Mouse (Mus musculus): ENCODE results near the gene Gipc3. TPM values are rescaled to one million over a fixed set of nuclear protein-coding genes. Genes with fewer than 3 reads are reported as not detected.

Gene Gipc3
- total RNA-seq, 2 experiments from 2014 or later: 5.9 TPM

- peak; percentile 67 for DNase-seq
- intact Hi-C loops (cut with DNase I): loop anchor here (1.0 kb wide), 1 partner anchor 15 kb away; no protein-coding TSS in a partner anchor
Observed at GRCm38 (mm10) chr10:81304597-81305238, 38.3 kb downstream of the Gipc3 start.

- no peak for DNase-seq
- intact Hi-C loops (cut with DNase I): no loop called here
Observed at GRCm38 (mm10) chr10:81303761-81304160, 39.3 kb downstream of the Gipc3 start.

GRCm38 (mm10) chr10:81303258-81303657 is 39.8 kb downstream of the Gipc3 start:
- intact Hi-C loops (cut with DNase I): no loop called here
- DNase-seq: no peak

GRCm38 (mm10) chr10:81302781-81303218 is 40.3 kb downstream of the Gipc3 start:
- intact Hi-C loops (cut with DNase I): no loop called here
- DNase-seq: no peak

- DNase-seq: no peak
- intact Hi-C loops (cut with DNase I): no loop called here
Observed at GRCm38 (mm10) chr10:81302288-81302687, 40.8 kb downstream of the Gipc3 start.

GRCm38 (mm10) chr10:81301321-81301720 is 41.7 kb downstream of the Gipc3 start:
- intact Hi-C loops (cut with DNase I): no loop called here
- DNase-seq: no peak

- intact Hi-C loops (cut with DNase I): no loop called here
- no peak for DNase-seq
Observed at GRCm38 (mm10) chr10:81300352-81300907, 42.6 kb downstream of the Gipc3 start.

GRCm38 (mm10) chr10:81299585-81300351 is 43.3 kb downstream of the Gipc3 start:
- intact Hi-C loops (cut with DNase I): no loop called here
- DNase-seq: no peak

GRCm38 (mm10) chr10:81298369-81299100 is 44.5 kb downstream of the Gipc3 start:
- DNase-seq: no peak
- intact Hi-C loops (cut with DNase I): no loop called here

- peak; percentile 62 to 72 for DNase-seq
- intact Hi-C loops (cut with DNase I): no loop called here
Observed at GRCm38 (mm10) chr10:81297845-81298244, 45.2 kb downstream of the Gipc3 start.

- intact Hi-C loops (cut with DNase I): no loop called here
- no peak for DNase-seq
Observed at GRCm38 (mm10) chr10:81297246-81297645, 45.8 kb downstream of the Gipc3 start.

GRCm38 (mm10) chr10:81295185-81295584 is 47.9 kb downstream of the Gipc3 start:
- intact Hi-C loops (cut with DNase I): no loop called here
- DNase-seq: no peak

GRCm38 (mm10) chr10:81294442-81294841 is 48.6 kb downstream of the Gipc3 start:
- no peak for DNase-seq
- intact Hi-C loops (cut with DNase I): no loop called here

- DNase-seq: no peak
- intact Hi-C loops (cut with DNase I): loop anchor here (2.0 kb wide), 1 partner anchor 25 kb away; no protein-coding TSS in a partner anchor
Observed at GRCm38 (mm10) chr10:81293334-81294030, 49.6 kb downstream of the Gipc3 start.

- DNase-seq: peak; percentile 98
- intact Hi-C loops (cut with DNase I): loop anchor here (2.0 kb wide), 1 partner anchor 26 kb away; no protein-coding TSS in a partner anchor
Observed at GRCm38 (mm10) chr10:81292554-81293333, 50.3 kb downstream of the Gipc3 start, which contains the start of gene Pip5k1c. Gene Pip5k1c (plus strand): TSS chr10:81292963.

GRCm38 (mm10) chr10:81291511-81292104 is 51.5 kb downstream of the Gipc3 start, which contains the start of gene Tjp3:
Gene Tjp3 (minus strand): TSS chr10:81291581.
- intact Hi-C loops (cut with DNase I): loop anchor here (2.0 kb wide), 1 partner anchor 27 kb away; no protein-coding TSS in a partner anchor
- DNase-seq: no peak

GRCm38 (mm10) chr10:81290698-81291460 is 52.2 kb downstream of the Gipc3 start:
- intact Hi-C loops (cut with DNase I): no loop called here
- DNase-seq: no peak

GRCm38 (mm10) chr10:81289811-81290210 is 53.3 kb downstream of the Gipc3 start:
- intact Hi-C loops (cut with DNase I): loop anchor here (1.0 to 2.0 kb wide), 3 partner anchors 15 to 63 kb away; no protein-coding TSS in a partner anchor
- no peak for DNase-seq
